Mouse (Mus musculus) spleen, adult 10 weeks (tissue): ENCODE measurements around the gene Olfr888. TPM values are rescaled to one million over a fixed set of nuclear protein-coding genes. Genes with fewer than 3 reads are reported as not detected.

Source experiments
- polyA plus RNA-seq: library from polyadenylated mRNA; stranded (reverse); fragments of 350-450 nt; fragmentation: Illumina TruSeq; extraction: RNeasy Lipid Tissue Mini Kit (QIAGEN cat#74804); gene quantifications from one replicate; pipeline ENCODE4 v1.2.3, GENCODE M21; 2015; ENCODE audit warnings: low replicate concordance; ENCODE audit not compliant: insufficient read depth

Olfr888 gene
- not detected for polyA plus RNA-seq

DNA sequence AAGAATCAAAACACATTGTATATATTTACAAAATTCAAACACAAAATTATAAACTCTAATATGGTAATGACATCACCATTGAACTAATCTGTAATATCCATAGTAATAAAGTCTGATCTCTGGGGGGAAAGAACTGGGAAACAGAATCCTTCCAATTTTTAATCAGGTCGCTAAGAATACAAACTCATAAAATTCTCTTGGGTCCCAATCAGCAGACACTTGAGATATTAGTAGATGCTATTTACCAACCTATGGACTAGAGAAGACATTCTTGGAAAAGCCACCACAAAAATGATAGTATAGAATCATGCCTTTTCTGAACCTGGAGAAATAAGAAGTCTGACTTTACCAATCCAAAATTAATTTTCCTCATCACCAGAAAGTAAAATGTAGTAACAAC lies at the start of gene Olfr888:
TSS of gene Olfr888 (plus strand) at position 301 of the 400 bp plus-strand sequence.

DNA sequence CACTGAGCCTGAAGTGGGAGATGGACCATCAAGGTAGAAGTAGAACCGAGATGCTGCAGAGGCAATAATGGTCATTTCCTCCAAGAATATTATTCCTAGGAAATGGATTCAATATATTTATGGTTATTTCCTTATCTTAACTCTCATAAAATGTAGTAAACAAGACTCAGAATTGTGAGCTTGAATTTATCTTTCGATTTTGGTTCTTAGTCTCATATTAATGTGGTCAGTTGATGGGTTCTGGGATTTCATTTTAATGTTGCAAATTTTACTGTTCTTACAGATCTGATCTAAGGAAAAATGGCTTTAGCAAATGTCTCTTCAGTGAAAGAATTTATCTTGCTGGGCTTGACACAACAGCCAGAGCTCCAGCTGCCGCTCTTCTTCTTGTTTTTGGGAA lies 46.9 kb upstream of the Olfr888 start, which contains the start of gene Olfr885:
TSS of gene Olfr885 (plus strand) at position 301 of the 400 bp plus-strand sequence.

DNA sequence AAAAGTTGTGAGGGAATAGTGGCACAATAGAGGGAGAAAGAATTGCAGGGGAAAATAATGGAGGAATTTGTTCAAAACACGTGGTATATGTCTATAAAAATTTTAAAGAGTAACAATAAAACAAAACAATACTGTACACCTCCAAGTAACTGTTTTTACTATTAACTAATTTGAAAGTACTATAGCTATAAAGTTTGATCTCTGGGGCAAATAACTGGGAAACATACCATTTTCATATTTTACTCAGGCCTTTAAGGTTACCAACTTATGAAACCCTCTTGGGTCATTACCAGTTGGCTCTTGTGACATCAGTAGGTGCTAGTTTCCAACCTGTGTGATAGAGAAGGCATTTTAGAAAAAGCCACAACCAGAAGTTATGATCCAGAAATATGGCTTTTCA lies 24.2 kb upstream of the Olfr888 start, which contains the start of gene Olfr887:
TSS of gene Olfr887 (plus strand) at position 301 of the 400 bp plus-strand sequence.

DNA sequence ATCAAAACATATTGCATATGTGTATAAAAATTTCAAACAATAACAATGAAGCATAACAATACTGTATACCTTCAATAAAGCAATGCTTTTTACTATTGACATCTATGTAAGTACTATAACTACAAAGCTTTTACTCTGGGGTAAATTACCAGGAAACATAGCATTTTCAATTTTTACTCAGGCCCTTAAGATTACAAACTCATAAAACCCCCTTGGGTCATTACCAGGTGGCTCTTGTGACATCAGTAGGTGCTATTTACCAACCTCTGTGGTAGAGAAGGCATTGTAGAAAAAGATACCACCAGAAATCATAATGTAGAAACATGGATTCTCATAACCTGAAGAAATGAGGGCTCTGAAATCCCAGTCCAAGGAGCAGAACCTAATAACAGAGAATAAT lies 7.0 kb downstream of the Olfr888 start, which contains the start of gene Olfr889:
TSS of gene Olfr889 (plus strand) at position 301 of the 400 bp plus-strand sequence.

DNA sequence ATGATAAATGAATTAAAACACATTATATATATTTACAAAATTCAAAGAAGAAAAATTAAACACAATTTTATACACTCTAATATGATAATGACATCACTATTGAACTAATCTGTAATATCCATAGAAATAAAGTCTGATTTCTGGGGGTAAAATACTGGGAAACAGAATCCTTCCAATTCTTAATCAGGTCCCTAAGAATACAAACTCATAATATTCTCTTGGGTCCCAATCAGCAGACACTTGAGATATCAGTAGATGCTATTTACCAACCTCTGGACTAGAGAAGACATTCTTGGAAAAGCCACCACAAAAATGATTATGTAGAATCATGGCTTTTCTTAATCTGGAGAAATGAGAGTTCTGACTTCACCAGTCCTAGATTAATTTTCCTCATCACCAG lies 34.3 kb downstream of the Olfr888 start, which contains the start of gene Olfr890:
TSS of gene Olfr890 (plus strand) at position 301 of the 400 bp plus-strand sequence.

Other genes starting within 250 kb of the Olfr888 start
- gene Olfr145, start 211.4 kb upstream of the Olfr888 start, polyA plus RNA-seq = not detected
- not detected for gene Olfr878, start 190.3 kb upstream of the Olfr888 start, polyA plus RNA-seq
- not detected for gene Olfr881, start 116.3 kb upstream of the Olfr888 start, polyA plus RNA-seq
- gene Olfr883, start 82.3 kb upstream of the Olfr888 start, polyA plus RNA-seq = not detected
- gene Olfr884, start 61.6 kb upstream of the Olfr888 start, polyA plus RNA-seq = not detected
- not detected for gene Olfr885, start 46.8 kb upstream of the Olfr888 start, polyA plus RNA-seq
- gene Olfr887, start 24.1 kb upstream of the Olfr888 start, polyA plus RNA-seq = not detected
- not detected for gene Olfr889, start 7.1 kb downstream of the Olfr888 start, polyA plus RNA-seq
- gene Olfr890, start 34.4 kb downstream of the Olfr888 start, polyA plus RNA-seq = not detected
- not detected for gene Olfr891, start 72.7 kb downstream of the Olfr888 start, polyA plus RNA-seq
- not detected for gene Olfr893, start 100.2 kb downstream of the Olfr888 start, polyA plus RNA-seq
- gene Olfr894, start 109.9 kb downstream of the Olfr888 start, polyA plus RNA-seq = not detected
- not detected for gene Olfr143, start 144.6 kb downstream of the Olfr888 start, polyA plus RNA-seq
- gene Olfr895, start 159.7 kb downstream of the Olfr888 start, polyA plus RNA-seq = not detected
- not detected for gene Olfr896-ps1, start 183.0 kb downstream of the Olfr888 start, polyA plus RNA-seq
- not detected for gene Olfr25, start 220.9 kb downstream of the Olfr888 start, polyA plus RNA-seq
- gene Olfr898, start 240.3 kb downstream of the Olfr888 start, polyA plus RNA-seq = not detected